Mouse (Mus musculus) neural tube, embryonic 13.5 days (tissue): ENCODE data around the gene Arid3a. TPM values are rescaled to one million over a fixed set of nuclear protein-coding genes. Genes with fewer than 3 reads are reported as not detected.

Source experiments
- ATAC-seq: fragments of 200-750 bp; cut with Nextera tagmentation; 2 replicates; pipeline ENCODE4 v1.8.0; 2017; ENCODE audit warnings: low read depth, mild to moderate bottlenecking, moderate TSS enrichment, moderate library complexity
- H3K27ac ChIP-seq: fragments of 300-500 bp; sonication (generic); replicated peaks from 2 replicates; pipeline ENCODE4 v1.5.1; 2015; ENCODE audit warnings: moderate library complexity, mild to moderate bottlenecking, inconsistent platforms
- H3K27me3 ChIP-seq: fragments of 300-500 bp; sonication (generic); 2 replicates; pipeline ENCODE4 v1.6.1; 2015; ENCODE audit warnings: mild to moderate bottlenecking, inconsistent platforms
- H3K36me3 ChIP-seq: fragments of 300-500 bp; sonication (generic); 2 replicates; pipeline ENCODE4 v1.6.1; 2015; ENCODE audit warnings: mild to moderate bottlenecking, inconsistent platforms
- H3K4me1 ChIP-seq: fragments of 300-500 bp; sonication (generic); replicated peaks from 2 replicates; pipeline ENCODE4 v1.6.1; 2015; ENCODE audit warnings: inconsistent platforms
- H3K4me2 ChIP-seq: fragments of 300-500 bp; sonication (generic); 2 replicates; pipeline ENCODE4 v1.6.1; 2015; ENCODE audit warnings: inconsistent platforms, mild to moderate bottlenecking, moderate library complexity
- H3K4me3 ChIP-seq: fragments of 300-500 bp; sonication (generic); 2 replicates; pipeline ENCODE4 v1.5.1; 2015; ENCODE audit warnings: mild to moderate bottlenecking, inconsistent platforms
- H3K9ac ChIP-seq: fragments of 300-500 bp; sonication (generic); 2 replicates; pipeline ENCODE4 v1.6.1; 2015; ENCODE audit warnings: moderate library complexity, mild to moderate bottlenecking, inconsistent platforms
- H3K9me3 ChIP-seq: fragments of 300-500 bp; sonication (generic); 2 replicates; pipeline ENCODE4 v1.6.1; 2016; ENCODE audit warnings: inconsistent platforms
- WGBS: fragments of 180-500 bp; shearing (Covaris S2); methylation state at CpG from one replicate; pipeline ENCODE4 v1.1.7; 2015; 5-methylcytosine and 5-hydroxymethylcytosine counted together
- polyA plus RNA-seq: library from polyadenylated mRNA; unstranded; fragments of >200 nt; fragmentation: Nextera tagmentation; extraction: Ambion mirVana; gene quantifications from 2 replicates; pipeline ENCODE4 v1.2.1, GENCODE M21; 2015

The Arid3a gene
- polyA plus RNA-seq, 1 experiment from 2014 or later = 5.4 TPM

GRCm38 (mm10) chr10:79920958-79921535, 5.8 kb upstream of the Arid3a start, which contains the start of gene R3hdm4:
TSS of gene R3hdm4 (minus strand) at chr10:79921208.
- Histone ChIP-seq H3K9me3 (no peaks in the 10 kb centered on the region), H3K27me3 (peaks cover 72% of the 10 kb centered on the region), H3K9ac (peak within 1 kb of the TSS; percentile 60), H3K4me1 (peaks cover 37% of the 10 kb centered on the region), H3K4me3 (peak within 1 kb of the TSS; percentile 27), H3K4me2 (peak within 1 kb of the TSS; percentile 51), H3K36me3 (no peaks in the 10 kb centered on the region), H3K27ac (no peak within 1 kb of the TSS)
- WGBS = 3% methylated on average over 41 of the region's 41 CpGs
- ATAC-seq = no peak

- Histone ChIP-seq H3K27me3 (peaks cover 72% of the 10 kb centered on the region), H3K9ac (peak overlapping the region; percentile 60), H3K4me1 (peaks cover 39% of the 10 kb centered on the region), H3K9me3 (no peaks in the 10 kb centered on the region), H3K4me3 (peak overlapping the region; percentile 27), H3K4me2 (peak overlapping the region; percentile 51), H3K27ac (no peak overlapping the region), H3K36me3 (no peaks in the 10 kb centered on the region)
- 1% methylated on average over 34 of the region's 34 CpGs for WGBS
- ATAC-seq = no peak
These were observed 5.3 kb upstream of the Arid3a start for GRCm38 (mm10) chr10:79921572-79921971.

- no peak for ATAC-seq
- Histone ChIP-seq H3K9me3 (no peaks in the 10 kb centered on the region), H3K4me3 (peak overlapping the region; percentile 10; the same call in 1 of the 2 replicates), H3K4me1 (peaks cover 42% of the 10 kb centered on the region), H3K9ac (0 out of 2 replicates have a peak overlapping the region, but pooled peaks have one; percentile 94), H3K27ac (no peak overlapping the region), H3K36me3 (no peaks in the 10 kb centered on the region), H3K4me2 (peak overlapping the region; percentile 76), H3K27me3 (peaks cover 42% of the 10 kb centered on the region)
- 11% methylated on average over 29 of the region's 29 CpGs for WGBS
These were observed 1.7 kb upstream of the Arid3a start for GRCm38 (mm10) chr10:79924998-79925784.

GRCm38 (mm10) chr10:79925785-79926490, 905 bp upstream of the Arid3a start:
- H3K4me1 ChIP-seq = peaks cover 45% of the 10 kb centered on the region
- peak overlapping the region; percentile 76 for H3K4me2 ChIP-seq
- H3K4me3 ChIP-seq = peak overlapping the region; percentile 96
- H3K36me3 ChIP-seq = peaks cover 4% of the 10 kb centered on the region
- ATAC-seq = 0 out of 2 replicates have a peak, but pooled peaks have one; percentile 1
- H3K9ac ChIP-seq = peak overlapping the region; percentile 94
- H3K27me3 ChIP-seq = peaks cover 34% of the 10 kb centered on the region
- no peaks in the 10 kb centered on the region for H3K9me3 ChIP-seq
- peak overlapping the region; percentile 96; the same call in 1 of the 2 replicates for H3K27ac ChIP-seq
- 9% methylated on average over 15 of the region's 15 CpGs for WGBS

GRCm38 (mm10) chr10:79927324-79928029, 634 bp downstream of the Arid3a start:
- Histone ChIP-seq H3K36me3 (peaks cover 19% of the 10 kb centered on the region), H3K9ac (peak overlapping the region; percentile 94), H3K9me3 (no peaks in the 10 kb centered on the region), H3K27me3 (peaks cover 19% of the 10 kb centered on the region), H3K4me3 (peak overlapping the region; percentile 96), H3K4me1 (peaks cover 50% of the 10 kb centered on the region), H3K4me2 (peak overlapping the region; percentile 76), H3K27ac (peak overlapping the region; percentile 96)
- 1% methylated on average over 53 of the region's 54 CpGs for WGBS
- peak; percentile 44 for ATAC-seq

- no peaks in the 10 kb centered on the region for H3K9me3 ChIP-seq
These were observed 1.3 kb downstream of the Arid3a start for GRCm38 (mm10) chr10:79928030-79928694.

GRCm38 (mm10) chr10:79928907-79929701, 2.3 kb downstream of the Arid3a start:
- Histone ChIP-seq H3K4me1 (peaks cover 66% of the 10 kb centered on the region), H3K9ac (peak overlapping the region; percentile 94), H3K36me3 (peaks cover 34% of the 10 kb centered on the region), H3K9me3 (no peaks in the 10 kb centered on the region), H3K27me3 (peaks cover 3% of the 10 kb centered on the region; the same call in 1 of the 2 replicates), H3K27ac (peak overlapping the region; percentile 96), H3K4me2 (peak overlapping the region; percentile 76), H3K4me3 (peak overlapping the region; percentile 96)
- WGBS = 12% methylated on average over 9 of the region's 9 CpGs
- ATAC-seq = no peak

More at GRCm38 (mm10) chr10:79928030-79928694, 1.3 kb downstream of the Arid3a start:
- peak overlapping the region; percentile 76 for H3K4me2 ChIP-seq
- H3K4me3 ChIP-seq = peak overlapping the region; percentile 96
- WGBS = under 1% methylated on average over 29 of the region's 29 CpGs
- H3K4me1 ChIP-seq = peaks cover 57% of the 10 kb centered on the region
- H3K27ac ChIP-seq = peak overlapping the region; percentile 96
- peaks cover 25% of the 10 kb centered on the region for H3K36me3 ChIP-seq
- no peak for ATAC-seq
- H3K9ac ChIP-seq = peak overlapping the region; percentile 94
- H3K27me3 ChIP-seq = peaks cover 12% of the 10 kb centered on the region

- peak overlapping the region; percentile 94 for H3K9ac ChIP-seq
- peak overlapping the region; percentile 76 for H3K4me2 ChIP-seq
- 76% methylated on average over 18 of the region's 18 CpGs for WGBS
These were observed 3.4 kb downstream of the Arid3a start for GRCm38 (mm10) chr10:79929967-79930825.

GRCm38 (mm10) chr10:79930826-79931186, 4.0 kb downstream of the Arid3a start:
- Histone ChIP-seq H3K27me3 (no peaks in the 10 kb centered on the region), H3K4me1 (peaks cover 79% of the 10 kb centered on the region), H3K4me2 (peak overlapping the region; percentile 76; the same call in 1 of the 2 replicates), H3K27ac (peak overlapping the region; percentile 49; the same call in 1 of the 2 replicates), H3K4me3 (no peak overlapping the region), H3K9ac (peak overlapping the region; percentile 94; the same call in 1 of the 2 replicates), H3K36me3 (peaks cover 40% of the 10 kb centered on the region), H3K9me3 (no peaks in the 10 kb centered on the region)
- no peak for ATAC-seq
- WGBS = 51% methylated on average over 16 of the region's 16 CpGs

More at GRCm38 (mm10) chr10:79929967-79930825, 3.4 kb downstream of the Arid3a start:
- Histone ChIP-seq H3K27ac (peak overlapping the region; percentile 96), H3K36me3 (peaks cover 36% of the 10 kb centered on the region), H3K4me3 (peak overlapping the region; percentile 96), H3K27me3 (no peaks in the 10 kb centered on the region), H3K4me1 (peaks cover 77% of the 10 kb centered on the region), H3K9me3 (no peaks in the 10 kb centered on the region)
- ATAC-seq = no peak

- Histone ChIP-seq H3K9me3 (no peaks in the 10 kb centered on the region), H3K9ac (no peak overlapping the region), H3K4me1 (peaks cover 81% of the 10 kb centered on the region), H3K36me3 (peaks cover 42% of the 10 kb centered on the region), H3K27ac (0 out of 2 replicates have a peak overlapping the region, but pooled peaks have one; percentile 80), H3K4me3 (no peak overlapping the region), H3K27me3 (no peaks in the 10 kb centered on the region), H3K4me2 (0 out of 2 replicates have a peak overlapping the region, but pooled peaks have one; percentile 22)
- 81% methylated on average over 9 of the region's 9 CpGs for WGBS
- no peak for ATAC-seq
These were observed 5.0 kb downstream of the Arid3a start for GRCm38 (mm10) chr10:79931797-79932196.
